Mouse (Mus musculus) ES-Bruce4 (cell line): Measurements from ENCODE around the gene Auts2. TPM values are rescaled to one million over a fixed set of nuclear protein-coding genes. Genes with fewer than 3 reads are reported as not detected.
A peak's percentile ranks its signal among the peaks of the same experiment; 100 is the strongest.

Experiments used
- H3K27ac ChIP-seq: 2 replicates; pipeline ENCODE4 v1.5.1; 2012; ENCODE audit warnings: low read length, inconsistent platforms; ENCODE audit not compliant: insufficient read depth
- H3K27me3 ChIP-seq: 2 replicates; pipeline ENCODE4 v1.6.1; 2012; ENCODE audit warnings: mild to moderate bottlenecking, low read length, inconsistent platforms; ENCODE audit not compliant: control insufficient read depth, poor library complexity, insufficient read depth, severe bottlenecking
- H3K36me3 ChIP-seq: 2 replicates; pipeline ENCODE4 v1.6.1; 2012; ENCODE audit warnings: inconsistent platforms, mild to moderate bottlenecking, low read length, moderate library complexity; ENCODE audit not compliant: control insufficient read depth, poor library complexity, insufficient read depth, severe bottlenecking
- H3K4me1 ChIP-seq: one replicate; pipeline ENCODE4 v1.8.1; 2011; ENCODE audit warnings: low read length; ENCODE audit not compliant: control insufficient read depth, insufficient read depth
- H3K4me3 ChIP-seq: 2 replicates; pipeline ENCODE4 v1.5.1; 2011; ENCODE audit warnings: low read depth, mild to moderate bottlenecking, low read length
- H3K9ac ChIP-seq: 2 replicates; pipeline ENCODE4 v1.6.1; 2012; ENCODE audit warnings: low read depth, mild to moderate bottlenecking, inconsistent platforms; ENCODE audit not compliant: poor library complexity, severe bottlenecking
- H3K9me3 ChIP-seq: replicated peaks from 2 replicates; pipeline ENCODE4 v1.6.1; 2012; ENCODE audit warnings: mild to moderate bottlenecking, low read length, inconsistent platforms; ENCODE audit not compliant: control insufficient read depth, poor library complexity, insufficient read depth, severe bottlenecking
- CTCF ChIP-seq: IDR thresholded peaks from one replicate; pipeline ENCODE4 v1.8.1; 2011; ENCODE audit warnings: low read depth, low read length
- EP300 ChIP-seq: IDR thresholded peaks from 2 replicates; pipeline ENCODE4 v1.6.1; 2011; ENCODE audit warnings: low read depth, low read length; ENCODE audit not compliant: insufficient read depth
- POLR2A ChIP-seq: IDR thresholded peaks from one replicate; pipeline ENCODE4 v1.8.1; 2011; ENCODE audit warnings: low read length; ENCODE audit not compliant: insufficient read depth
- polyA plus RNA-seq: library from polyadenylated mRNA; stranded (reverse); fragments of >200 nt; gene quantifications from 2 replicates; pipeline ENCODE4 v1.2.4, GENCODE M21; 2011; ENCODE audit warnings: low read depth; ENCODE audit not compliant: missing spikeins, insufficient read depth, insufficient read length

Gene Auts2
- polyA plus RNA-seq, 1 experiment, result 23.4 TPM

GRCm38 (mm10) chr5:132235460-132235859 lies 307.7 kb downstream of the Auts2 start:
- no peak overlapping the region for H3K4me3 ChIP-seq
- TF ChIP-seq EP300, result no peak
- TF ChIP-seq CTCF, result no peak
- TF ChIP-seq POLR2A, result no peak
- H3K9ac ChIP-seq, result no peak overlapping the region
- no peaks in the 10 kb centered on the region for H3K4me1 ChIP-seq
- H3K9me3 ChIP-seq, result no peaks in the 10 kb centered on the region
- H3K27me3 ChIP-seq, result no peaks in the 10 kb centered on the region
- no peaks in the 10 kb centered on the region for H3K36me3 ChIP-seq
- H3K27ac ChIP-seq, result no peak overlapping the region

- H3K27me3 ChIP-seq, result no peaks in the 10 kb centered on the region
- TF ChIP-seq POLR2A (no peak), CTCF (no peak), EP300 (no peak)
- no peak overlapping the region for H3K4me3 ChIP-seq
- H3K27ac ChIP-seq, result no peak overlapping the region
- no peaks in the 10 kb centered on the region for H3K36me3 ChIP-seq
- no peaks in the 10 kb centered on the region for H3K4me1 ChIP-seq
- no peaks in the 10 kb centered on the region for H3K9me3 ChIP-seq
- H3K9ac ChIP-seq, result no peak overlapping the region
Measured at GRCm38 (mm10) chr5:132234471-132234870, 308.7 kb downstream of the Auts2 start.

DNA sequence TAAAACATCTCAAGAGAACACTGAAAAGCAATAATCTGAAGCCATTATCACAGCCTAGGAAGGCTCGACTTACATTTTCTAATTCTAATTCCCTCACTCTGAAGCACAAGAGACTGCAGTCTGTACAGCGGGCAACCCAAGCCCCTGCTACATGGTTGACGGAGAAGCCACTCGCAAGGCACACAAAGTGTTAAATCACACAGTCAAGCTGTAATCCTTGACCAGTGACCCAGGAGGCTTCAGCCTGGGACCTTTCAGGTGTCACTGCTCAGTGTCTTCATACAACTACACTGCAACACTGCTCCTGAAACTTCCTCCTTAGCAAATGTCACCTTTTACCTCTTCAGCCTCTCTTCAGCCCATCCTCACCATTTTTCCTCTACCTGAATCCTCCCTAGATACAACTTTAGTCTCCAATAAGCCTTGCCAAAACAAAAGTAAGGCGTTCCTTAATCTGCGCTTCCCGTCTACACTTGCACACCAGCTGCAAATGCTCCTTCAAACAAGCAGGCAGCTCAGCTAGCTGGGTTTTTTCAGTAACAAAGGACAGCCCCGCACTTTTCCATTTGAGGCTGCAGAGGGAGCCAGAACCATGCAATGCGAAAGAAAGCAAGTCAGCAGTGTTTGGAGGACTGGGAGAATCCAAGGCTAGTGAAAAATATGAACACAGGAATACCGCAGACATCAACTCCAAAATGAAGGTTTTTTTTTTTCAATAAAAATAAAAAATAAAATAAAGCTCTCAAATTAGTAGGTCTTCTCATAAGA lies 311.7 kb downstream of the Auts2 start:
- no peaks in the 10 kb centered on the region for H3K27me3 ChIP-seq
- H3K9me3 ChIP-seq, result no peaks in the 10 kb centered on the region
- H3K4me3 ChIP-seq, result no peak overlapping the region
- no peak overlapping the region for H3K9ac ChIP-seq
- no peaks in the 10 kb centered on the region for H3K4me1 ChIP-seq
- no peak overlapping the region for H3K27ac ChIP-seq
- no peak for TF ChIP-seq EP300
- TF ChIP-seq POLR2A, result no peak
- TF ChIP-seq CTCF, result peak; percentile 66
- no peaks in the 10 kb centered on the region for H3K36me3 ChIP-seq

DNA sequence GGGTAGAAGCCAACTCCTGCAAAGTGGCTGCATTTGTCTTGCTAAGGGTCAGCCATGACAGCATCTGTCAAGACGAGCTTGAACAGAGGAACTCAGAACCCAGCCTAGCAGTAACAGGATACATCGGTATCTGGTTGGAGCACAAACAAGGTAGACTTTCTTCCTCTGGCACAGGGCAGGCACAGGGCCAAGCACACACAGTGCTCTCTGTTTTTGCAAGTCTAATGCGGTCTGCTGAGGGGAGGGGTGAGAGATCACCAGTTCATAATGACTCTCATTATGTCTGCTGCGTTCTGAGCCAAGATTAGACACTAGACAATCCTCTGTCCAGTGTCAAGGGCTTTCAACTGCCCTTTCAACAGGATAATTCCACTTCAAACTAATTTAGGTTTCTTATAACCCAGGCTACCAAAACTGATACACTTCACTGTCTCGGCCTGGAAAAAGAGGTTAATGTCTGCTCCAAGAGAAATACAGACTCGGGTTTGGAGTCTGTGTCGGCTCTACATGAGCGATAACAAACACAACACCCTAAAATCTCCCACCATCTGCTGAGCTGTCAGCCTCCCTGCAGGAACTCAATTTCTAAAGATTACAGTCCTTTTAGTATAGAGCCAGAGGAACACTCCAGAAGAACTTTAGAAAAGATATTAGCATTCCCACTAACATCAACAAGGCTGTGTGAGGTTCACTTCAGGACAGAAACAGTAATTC lies 313.3 kb downstream of the Auts2 start:
- TF ChIP-seq POLR2A, result no peak
- TF ChIP-seq EP300, result no peak
- no peak for TF ChIP-seq CTCF
- H3K9ac ChIP-seq, result no peak overlapping the region
- H3K4me3 ChIP-seq, result no peak overlapping the region
- H3K27ac ChIP-seq, result no peak overlapping the region
- no peaks in the 10 kb centered on the region for H3K9me3 ChIP-seq
- no peaks in the 10 kb centered on the region for H3K4me1 ChIP-seq
- no peaks in the 10 kb centered on the region for H3K27me3 ChIP-seq
- H3K36me3 ChIP-seq, result no peaks in the 10 kb centered on the region

DNA sequence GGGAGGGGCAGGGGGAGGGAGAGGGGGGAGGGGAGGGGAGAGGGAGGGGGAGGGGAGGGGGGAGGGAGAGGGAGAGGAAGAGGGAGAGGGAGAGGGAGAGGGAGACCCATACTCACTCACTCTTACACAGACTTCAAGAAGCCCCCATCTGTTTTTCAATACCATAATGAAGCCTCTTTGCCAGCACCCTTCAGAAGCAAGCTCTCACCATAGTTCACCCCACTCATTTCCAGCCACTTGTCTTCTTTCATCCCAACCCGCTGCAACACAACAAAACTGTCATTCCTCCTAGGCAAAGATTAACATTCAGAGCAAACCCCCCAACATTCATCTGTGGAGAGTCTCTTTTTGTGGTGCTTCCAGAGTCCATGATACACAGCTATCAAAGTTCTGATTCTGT lies 314.1 kb downstream of the Auts2 start:
- H3K9me3 ChIP-seq, result no peaks in the 10 kb centered on the region
- H3K4me1 ChIP-seq, result no peaks in the 10 kb centered on the region
- H3K27ac ChIP-seq, result no peak overlapping the region
- H3K4me3 ChIP-seq, result no peak overlapping the region
- no peaks in the 10 kb centered on the region for H3K27me3 ChIP-seq
- no peak for TF ChIP-seq CTCF
- no peak for TF ChIP-seq POLR2A
- TF ChIP-seq EP300, result no peak
- H3K9ac ChIP-seq, result no peak overlapping the region
- no peaks in the 10 kb centered on the region for H3K36me3 ChIP-seq

DNA sequence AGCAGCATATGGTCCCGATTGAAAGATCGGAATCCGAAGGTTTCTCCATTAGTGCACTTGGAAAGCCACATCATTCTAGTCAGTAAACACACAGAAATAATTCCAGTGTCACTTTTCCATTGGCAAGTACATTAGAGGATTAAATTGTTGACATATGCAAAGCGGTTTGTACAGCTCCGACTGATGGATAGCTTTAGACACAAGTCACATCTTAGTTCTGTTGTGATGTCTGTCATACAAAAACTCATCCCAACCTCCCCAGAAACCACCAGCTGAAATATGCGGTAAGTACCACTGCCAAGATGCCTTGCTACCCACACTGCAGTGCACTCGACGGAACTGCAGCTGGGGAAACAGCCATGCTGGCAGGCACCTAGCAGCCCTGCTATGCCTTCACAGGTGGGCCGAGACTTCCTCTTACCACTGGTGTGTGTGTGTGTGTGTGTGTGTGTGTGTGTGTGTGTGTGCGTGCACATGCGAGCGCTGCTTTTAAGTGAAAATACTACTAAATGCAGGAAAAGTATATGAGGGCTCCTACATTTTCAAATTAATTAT lies 322.7 kb downstream of the Auts2 start:
- H3K9ac ChIP-seq, result no peak overlapping the region
- H3K4me3 ChIP-seq, result no peak overlapping the region
- H3K27ac ChIP-seq, result no peak overlapping the region
- H3K27me3 ChIP-seq, result no peaks in the 10 kb centered on the region
- no peaks in the 10 kb centered on the region for H3K9me3 ChIP-seq
- no peaks in the 10 kb centered on the region for H3K4me1 ChIP-seq
- TF ChIP-seq CTCF (no peak), POLR2A (no peak), EP300 (no peak)
- no peaks in the 10 kb centered on the region for H3K36me3 ChIP-seq
